Mouse (Mus musculus): ENCODE data around the gene Pafah1b2. TPM values are rescaled to one million over a fixed set of nuclear protein-coding genes. Genes with fewer than 3 reads are reported as not detected.

The Pafah1b2 gene
- polyA plus RNA-seq, 1 experiment from 2014 or later = 314 TPM

Small RNAs within 50 kb of the gene (microRNA-seq; reads per million reads assigned to microRNA genes)
- gene Mir7087 = not detected

Other genes starting within 250 kb of the Pafah1b2 start
- gene Cep164, start 184.0 kb downstream of the Pafah1b2 start, polyA plus RNA-seq (2014; fragmentation: Nextera tagmentation; extraction: Ambion mirVana) = 7.7 and 8.9 TPM in 2 replicates
- gene Bace1, start 174.1 kb downstream of the Pafah1b2 start, polyA plus RNA-seq (2014; fragmentation: Nextera tagmentation; extraction: Ambion mirVana) = 26.7 and 35.9 TPM in 2 replicates
- 13.6 and 16.2 TPM in 2 replicates for gene Pcsk7, start 106.2 kb downstream of the Pafah1b2 start, polyA plus RNA-seq (2014; fragmentation: Nextera tagmentation; extraction: Ambion mirVana)
- 70.2 and 91.1 TPM in 2 replicates for gene Rnf214, start 105.8 kb downstream of the Pafah1b2 start, polyA plus RNA-seq (2014; fragmentation: Nextera tagmentation; extraction: Ambion mirVana)
- 4.2 and 5.3 TPM in 2 replicates for gene Tagln, start 76.6 kb downstream of the Pafah1b2 start, polyA plus RNA-seq (2014; fragmentation: Nextera tagmentation; extraction: Ambion mirVana)
- 24.5 and 30.9 TPM in 2 replicates for gene Sidt2, start 57.4 kb downstream of the Pafah1b2 start, polyA plus RNA-seq (2014; fragmentation: Nextera tagmentation; extraction: Ambion mirVana)
- gene Sik3, start 130 bp upstream of the Pafah1b2 start, polyA plus RNA-seq (2014; fragmentation: Nextera tagmentation; extraction: Ambion mirVana) = 5.0 and 5.7 TPM in 2 replicates
- 1.6 and 2.0 TPM in 2 replicates for gene Apoa1, start 215.9 kb upstream of the Pafah1b2 start, polyA plus RNA-seq (2014; fragmentation: Nextera tagmentation; extraction: Ambion mirVana)
- not detected in 2 replicates for gene Apoc3, start 222.9 kb upstream of the Pafah1b2 start, polyA plus RNA-seq (2014; fragmentation: Nextera tagmentation; extraction: Ambion mirVana)
- gene Apoa4, start 228.0 kb upstream of the Pafah1b2 start, polyA plus RNA-seq (2014; fragmentation: Nextera tagmentation; extraction: Ambion mirVana) = not detected in 2 replicates

All from forebrain, embryonic 14.5 days (tissue).